Mouse (Mus musculus): ENCODE data around the gene Myoz1. TPM values are rescaled to one million over a fixed set of nuclear protein-coding genes. Genes with fewer than 3 reads are reported as not detected.

The Myoz1 gene
- polyA plus RNA-seq, 1 experiment = not detected

GRCm38 (mm10) chr14:20698515-20698914, 42.2 kb upstream of the Myoz1 start:
- no peak overlapping the region for H3K9ac ChIP-seq (ENCODE audit: low read depth, poor library complexity, severe bottlenecking)

DNA sequence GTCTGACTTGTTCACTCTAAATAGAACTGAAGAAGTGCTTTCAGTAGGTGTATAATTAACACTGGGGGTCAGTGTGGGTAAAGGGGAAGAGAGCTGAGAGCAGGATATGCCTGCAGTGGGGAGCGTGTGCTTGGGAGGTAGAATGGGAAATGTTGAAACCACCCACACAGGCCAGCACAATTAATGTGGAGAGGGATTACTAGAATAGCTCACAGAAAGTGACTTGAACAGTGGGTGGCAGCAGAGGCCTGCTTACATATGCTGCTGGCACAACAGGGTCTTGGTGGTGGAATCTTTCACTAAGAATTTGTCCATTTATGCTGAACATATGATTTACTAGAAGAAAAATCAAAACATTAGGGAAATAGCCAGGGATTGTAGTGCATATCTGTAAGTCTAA, 40.6 kb upstream of the Myoz1 start:
- H3K4me1 ChIP-seq (ENCODE audit: control insufficient read depth, insufficient read depth, low read length) = peaks cover 2% of the 10 kb centered on the region
- no peak overlapping the region for H3K4me3 ChIP-seq (ENCODE audit: low read depth, low read length)
- H3K36me3 ChIP-seq (ENCODE audit: control insufficient read depth, insufficient read depth, low read length, poor library complexity, severe bottlenecking) = peaks cover 20% of the 10 kb centered on the region
- H3K27me3 ChIP-seq (ENCODE audit: control insufficient read depth, insufficient read depth, low read length, poor library complexity, severe bottlenecking) = no peaks in the 10 kb centered on the region
- no peak for TF ChIP-seq EP300 (IDR thresholded peaks at IDR 0.05; ENCODE audit: insufficient read depth, low read depth, low read length)
- no peak for TF ChIP-seq POLR2A (IDR thresholded peaks at IDR 0.05; ENCODE audit: insufficient read depth, low read length)
- TF ChIP-seq CTCF (IDR thresholded peaks at IDR 0.05; ENCODE audit: low read depth, low read length) = peak; percentile 10
- H3K9ac ChIP-seq (ENCODE audit: low read depth, poor library complexity, severe bottlenecking) = no peak overlapping the region
- H3K27ac ChIP-seq (ENCODE audit: insufficient read depth, low read length) = no peak overlapping the region
- no peaks in the 10 kb centered on the region for H3K9me3 ChIP-seq (replicated peaks; ENCODE audit: control insufficient read depth, insufficient read depth, low read length, poor library complexity, severe bottlenecking)

More at GRCm38 (mm10) chr14:20698515-20698914, 42.2 kb upstream of the Myoz1 start:
- TF ChIP-seq POLR2A (IDR thresholded peaks at IDR 0.05; ENCODE audit: insufficient read depth, low read length) (no peak), EP300 (IDR thresholded peaks at IDR 0.05; ENCODE audit: insufficient read depth, low read depth, low read length) (no peak), CTCF (IDR thresholded peaks at IDR 0.05; ENCODE audit: low read depth, low read length) (no peak)
- no peak overlapping the region for H3K4me3 ChIP-seq (ENCODE audit: low read depth, low read length)
- H3K36me3 ChIP-seq (ENCODE audit: control insufficient read depth, insufficient read depth, low read length, poor library complexity, severe bottlenecking) = peaks cover 11% of the 10 kb centered on the region; the same call in 1 of the 2 replicates
- H3K27me3 ChIP-seq (ENCODE audit: control insufficient read depth, insufficient read depth, low read length, poor library complexity, severe bottlenecking) = no peaks in the 10 kb centered on the region
- H3K4me1 ChIP-seq (ENCODE audit: control insufficient read depth, insufficient read depth, low read length) = peaks cover 2% of the 10 kb centered on the region
- no peaks in the 10 kb centered on the region for H3K9me3 ChIP-seq (replicated peaks; ENCODE audit: control insufficient read depth, insufficient read depth, low read length, poor library complexity, severe bottlenecking)
- H3K27ac ChIP-seq (ENCODE audit: insufficient read depth, low read length) = no peak overlapping the region

- Histone ChIP-seq H3K27ac (ENCODE audit: insufficient read depth, low read length) (no peak overlapping the region), H3K36me3 (ENCODE audit: control insufficient read depth, insufficient read depth, low read length, poor library complexity, severe bottlenecking) (peaks cover 24% of the 10 kb centered on the region), H3K4me3 (ENCODE audit: low read depth, low read length) (peak overlapping the region; percentile 60), H3K27me3 (ENCODE audit: control insufficient read depth, insufficient read depth, low read length, poor library complexity, severe bottlenecking) (no peaks in the 10 kb centered on the region), H3K9ac (ENCODE audit: low read depth, poor library complexity, severe bottlenecking) (peak overlapping the region; percentile 47), H3K9me3 (replicated peaks; ENCODE audit: control insufficient read depth, insufficient read depth, low read length, poor library complexity, severe bottlenecking) (no peaks in the 10 kb centered on the region), H3K4me1 (ENCODE audit: control insufficient read depth, insufficient read depth, low read length) (peaks cover 2% of the 10 kb centered on the region)
- TF ChIP-seq CTCF (IDR thresholded peaks at IDR 0.05; ENCODE audit: low read depth, low read length) = no peak
- TF ChIP-seq EP300 (IDR thresholded peaks at IDR 0.05; ENCODE audit: insufficient read depth, low read depth, low read length) = no peak
- no peak for TF ChIP-seq POLR2A (IDR thresholded peaks at IDR 0.05; ENCODE audit: insufficient read depth, low read length)
Observed at GRCm38 (mm10) chr14:20695761-20696520, 39.6 kb upstream of the Myoz1 start.

GRCm38 (mm10) chr14:20694884-20695760, 38.8 kb upstream of the Myoz1 start, which contains the start of gene Fut11:
Gene Fut11, plus strand, starts transcription at chr14:20694968.
- TF ChIP-seq CTCF (IDR thresholded peaks at IDR 0.05; ENCODE audit: low read depth, low read length) = no peak
- TF ChIP-seq EP300 (IDR thresholded peaks at IDR 0.05; ENCODE audit: insufficient read depth, low read depth, low read length) = no peak
- no peak for TF ChIP-seq POLR2A (IDR thresholded peaks at IDR 0.05; ENCODE audit: insufficient read depth, low read length)
- Histone ChIP-seq H3K36me3 (ENCODE audit: control insufficient read depth, insufficient read depth, low read length, poor library complexity, severe bottlenecking) (peaks cover 25% of the 10 kb centered on the region), H3K27me3 (ENCODE audit: control insufficient read depth, insufficient read depth, low read length, poor library complexity, severe bottlenecking) (no peaks in the 10 kb centered on the region), H3K4me3 (ENCODE audit: low read depth, low read length) (peak within 1 kb of the TSS; percentile 60), H3K27ac (ENCODE audit: insufficient read depth, low read length) (peak within 1 kb of the TSS; percentile 44), H3K9ac (ENCODE audit: low read depth, poor library complexity, severe bottlenecking) (peak within 1 kb of the TSS; percentile 47), H3K9me3 (replicated peaks; ENCODE audit: control insufficient read depth, insufficient read depth, low read length, poor library complexity, severe bottlenecking) (no peaks in the 10 kb centered on the region), H3K4me1 (ENCODE audit: control insufficient read depth, insufficient read depth, low read length) (no peaks in the 10 kb centered on the region)

DNA sequence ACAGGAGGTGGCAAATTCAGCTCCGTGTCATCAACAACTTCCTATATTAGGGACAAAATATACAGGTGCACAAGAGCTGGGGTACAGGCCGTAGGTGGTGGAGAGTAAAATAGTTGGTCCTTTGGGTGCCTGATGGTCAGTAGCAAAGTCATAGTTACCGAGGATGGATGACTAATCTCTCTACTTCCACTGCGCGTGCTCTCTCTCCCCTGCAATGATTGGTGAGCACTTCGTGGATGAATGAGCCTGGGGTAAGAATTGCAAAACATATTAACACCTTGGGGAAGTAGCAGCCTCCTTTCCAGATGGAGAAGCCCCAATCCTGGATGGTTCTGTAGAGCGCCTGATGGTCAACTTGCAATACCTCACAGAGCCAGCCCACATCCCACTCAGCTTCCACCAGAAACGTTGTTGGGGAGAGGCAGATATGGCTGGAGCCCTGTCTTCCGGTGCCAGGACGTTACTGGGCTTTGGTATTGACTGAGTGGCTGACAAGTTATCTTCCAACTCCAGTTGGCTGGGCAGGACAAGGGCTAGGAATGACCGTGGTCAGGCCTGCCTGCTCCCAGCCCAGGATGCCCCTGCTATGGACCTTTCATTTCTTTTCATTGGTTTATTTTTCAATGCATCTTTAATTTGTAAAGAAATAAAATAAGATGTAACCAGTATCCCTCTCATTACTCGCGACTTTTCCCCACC, 38.0 kb upstream of the Myoz1 start:
- H3K4me1 ChIP-seq (ENCODE audit: control insufficient read depth, insufficient read depth, low read length) = no peaks in the 10 kb centered on the region
- TF ChIP-seq POLR2A (IDR thresholded peaks at IDR 0.05; ENCODE audit: insufficient read depth, low read length) (no peak), EP300 (IDR thresholded peaks at IDR 0.05; ENCODE audit: insufficient read depth, low read depth, low read length) (no peak), CTCF (IDR thresholded peaks at IDR 0.05; ENCODE audit: low read depth, low read length) (no peak)
- H3K36me3 ChIP-seq (ENCODE audit: control insufficient read depth, insufficient read depth, low read length, poor library complexity, severe bottlenecking) = peaks cover 33% of the 10 kb centered on the region
- H3K9me3 ChIP-seq (replicated peaks; ENCODE audit: control insufficient read depth, insufficient read depth, low read length, poor library complexity, severe bottlenecking) = no peaks in the 10 kb centered on the region
- H3K4me3 ChIP-seq (ENCODE audit: low read depth, low read length) = peak overlapping the region; percentile 60
- no peaks in the 10 kb centered on the region for H3K27me3 ChIP-seq (ENCODE audit: control insufficient read depth, insufficient read depth, low read length, poor library complexity, severe bottlenecking)
- H3K27ac ChIP-seq (ENCODE audit: insufficient read depth, low read length) = no peak overlapping the region
- peak overlapping the region; percentile 47 for H3K9ac ChIP-seq (ENCODE audit: low read depth, poor library complexity, severe bottlenecking)
